Mouse (Mus musculus) megakaryocyte-erythroid progenitor cell, adult 5 weeks (primary cell): Measurements from ENCODE around the gene Gm30737. TPM values are rescaled to one million over a fixed set of nuclear protein-coding genes. Genes with fewer than 3 reads are reported as not detected.

ENCODE experiments used
- polyA plus RNA-seq: library from polyadenylated mRNA; stranded (reverse); fragments of >175 nt; gene quantifications from 2 replicates; pipeline ENCODE4 v1.2.3, GENCODE M21; 2012

Gm30737 gene
- not detected in 2 replicates for polyA plus RNA-seq

GRCm38 (mm10) chrY:14400410-14400809 is at the start of gene Gm30737:
TSS of gene Gm30737 (plus strand) at chrY:14400710.

